Mouse (Mus musculus) heart, embryonic 13.5 days (tissue): ENCODE data around the gene Ccdc187. TPM values are rescaled to one million over a fixed set of nuclear protein-coding genes. Genes with fewer than 3 reads are reported as not detected.

Source experiments
- ATAC-seq: fragments of 200-750 bp; cut with Nextera tagmentation; 2 replicates; pipeline ENCODE4 v1.8.0; 2017; ENCODE audit warnings: moderate TSS enrichment; ENCODE audit not compliant: insufficient number of reproducible peaks, low FRiP score, low TSS enrichment; ENCODE audit errors: extremely low read depth
- H3K27ac ChIP-seq: fragments of 300-500 bp; sonication (generic); replicated peaks from 2 replicates; pipeline ENCODE4 v1.5.1; 2015; ENCODE audit warnings: moderate library complexity, mild to moderate bottlenecking, inconsistent platforms
- H3K27me3 ChIP-seq: fragments of 300-500 bp; sonication (generic); replicated peaks from 2 replicates; pipeline ENCODE4 v1.6.1; 2015; ENCODE audit warnings: mild to moderate bottlenecking, inconsistent platforms
- H3K36me3 ChIP-seq: fragments of 300-500 bp; sonication (generic); 2 replicates; pipeline ENCODE4 v1.6.1; 2015; ENCODE audit warnings: mild to moderate bottlenecking, inconsistent platforms
- H3K4me1 ChIP-seq: fragments of 300-500 bp; sonication (generic); 2 replicates; pipeline ENCODE4 v1.6.1; 2015; ENCODE audit warnings: inconsistent platforms
- H3K4me2 ChIP-seq: fragments of 300-500 bp; sonication (generic); 2 replicates; pipeline ENCODE4 v1.6.1; 2015; ENCODE audit warnings: inconsistent platforms, mild to moderate bottlenecking, moderate library complexity
- H3K4me3 ChIP-seq: fragments of 300-500 bp; sonication (generic); 2 replicates; pipeline ENCODE4 v1.5.1; 2015; ENCODE audit warnings: moderate library complexity, mild to moderate bottlenecking, inconsistent platforms
- H3K9ac ChIP-seq: fragments of 300-500 bp; sonication (generic); 2 replicates; pipeline ENCODE4 v1.6.1; 2015; ENCODE audit warnings: inconsistent platforms, mild to moderate bottlenecking, moderate library complexity
- H3K9me3 ChIP-seq: fragments of 300-500 bp; sonication (generic); 2 replicates; pipeline ENCODE4 v1.6.1; 2016; ENCODE audit warnings: inconsistent platforms
- WGBS: fragments of 180-500 bp; shearing (Covaris S2); methylation state at CpG from one replicate; pipeline ENCODE4 v1.1.7; 2015; ENCODE audit warnings: mixed read lengths; 5-methylcytosine and 5-hydroxymethylcytosine counted together
- polyA plus RNA-seq: library from polyadenylated mRNA; unstranded; fragments of >200 nt; fragmentation: Nextera tagmentation; extraction: Ambion mirVana; gene quantifications from 2 replicates; pipeline ENCODE4 v1.2.1, GENCODE M21; 2015

Gene Ccdc187
- polyA plus RNA-seq, 1 experiment from 2014 or later = 0.24 TPM

- Histone ChIP-seq H3K27ac (no peak overlapping the region), H3K27me3 (peaks cover under 1% of the 10 kb centered on the region; the same call in 1 of the 2 replicates), H3K9ac (no peak overlapping the region), H3K4me1 (no peaks in the 10 kb centered on the region), H3K36me3 (no peaks in the 10 kb centered on the region), H3K4me2 (no peak overlapping the region), H3K4me3 (no peak overlapping the region), H3K9me3 (no peaks in the 10 kb centered on the region)
- WGBS = 17% methylated on average over 7 of the region's 7 CpGs
- no peak for ATAC-seq
Observed at GRCm38 (mm10) chr2:26273611-26274010, 20.7 kb downstream of the Ccdc187 start.

- no peak for ATAC-seq
- Histone ChIP-seq H3K4me2 (no peak overlapping the region), H3K36me3 (no peaks in the 10 kb centered on the region), H3K4me1 (no peaks in the 10 kb centered on the region), H3K9ac (no peak overlapping the region), H3K27ac (no peak overlapping the region), H3K4me3 (no peak overlapping the region), H3K27me3 (peaks cover 8% of the 10 kb centered on the region; the same call in 1 of the 2 replicates), H3K9me3 (no peaks in the 10 kb centered on the region)
- WGBS = 51% methylated on average over 3 of the region's 3 CpGs
Observed at GRCm38 (mm10) chr2:26268216-26268615, 26.1 kb downstream of the Ccdc187 start.

- 68% methylated on average over 10 of the region's 10 CpGs for WGBS
Observed at GRCm38 (mm10) chr2:26266066-26266742, 28.2 kb downstream of the Ccdc187 start.

GRCm38 (mm10) chr2:26265095-26265494, 29.3 kb downstream of the Ccdc187 start:
- no peak for ATAC-seq
- H3K27ac ChIP-seq = no peak overlapping the region

More at GRCm38 (mm10) chr2:26266066-26266742, 28.2 kb downstream of the Ccdc187 start:
- no peaks in the 10 kb centered on the region for H3K4me1 ChIP-seq
- H3K9ac ChIP-seq = no peak overlapping the region
- no peak overlapping the region for H3K4me2 ChIP-seq
- H3K4me3 ChIP-seq = no peak overlapping the region
- ATAC-seq = no peak
- H3K36me3 ChIP-seq = no peaks in the 10 kb centered on the region
- H3K9me3 ChIP-seq = no peaks in the 10 kb centered on the region
- H3K27ac ChIP-seq = no peak overlapping the region
- peaks cover 8% of the 10 kb centered on the region; the same call in 1 of the 2 replicates for H3K27me3 ChIP-seq

GRCm38 (mm10) chr2:26264646-26265045, 29.7 kb downstream of the Ccdc187 start:
- WGBS = 68% methylated on average over 4 of the region's 4 CpGs
- no peak overlapping the region for H3K9ac ChIP-seq
- no peak for ATAC-seq

More at GRCm38 (mm10) chr2:26265095-26265494, 29.3 kb downstream of the Ccdc187 start:
- WGBS = 70% methylated on average over 2 of the region's 2 CpGs
- Histone ChIP-seq H3K4me2 (no peak overlapping the region), H3K9ac (no peak overlapping the region), H3K27me3 (peaks cover 8% of the 10 kb centered on the region; the same call in 1 of the 2 replicates), H3K9me3 (no peaks in the 10 kb centered on the region), H3K36me3 (no peaks in the 10 kb centered on the region), H3K4me1 (no peaks in the 10 kb centered on the region), H3K4me3 (no peak overlapping the region)

GRCm38 (mm10) chr2:26257315-26258096, 36.9 kb downstream of the Ccdc187 start:
- Histone ChIP-seq H3K9me3 (no peaks in the 10 kb centered on the region), H3K4me3 (no peak overlapping the region), H3K27ac (no peak overlapping the region), H3K36me3 (no peaks in the 10 kb centered on the region), H3K4me2 (no peak overlapping the region), H3K4me1 (no peaks in the 10 kb centered on the region), H3K9ac (no peak overlapping the region), H3K27me3 (peaks cover 50% of the 10 kb centered on the region)
- ATAC-seq = no peak
- 70% methylated on average over 16 of the region's 16 CpGs for WGBS

More at GRCm38 (mm10) chr2:26264646-26265045, 29.7 kb downstream of the Ccdc187 start:
- H3K27me3 ChIP-seq = peaks cover 8% of the 10 kb centered on the region; the same call in 1 of the 2 replicates
- H3K4me1 ChIP-seq = no peaks in the 10 kb centered on the region
- no peaks in the 10 kb centered on the region for H3K9me3 ChIP-seq
- no peak overlapping the region for H3K4me3 ChIP-seq
- no peaks in the 10 kb centered on the region for H3K36me3 ChIP-seq
- H3K27ac ChIP-seq = no peak overlapping the region
- H3K4me2 ChIP-seq = no peak overlapping the region

GRCm38 (mm10) chr2:26254816-26255215, 39.5 kb downstream of the Ccdc187 start:
- Histone ChIP-seq H3K27ac (no peak overlapping the region), H3K9me3 (no peaks in the 10 kb centered on the region), H3K4me3 (no peak overlapping the region), H3K27me3 (peaks cover 60% of the 10 kb centered on the region), H3K4me2 (no peak overlapping the region), H3K4me1 (no peaks in the 10 kb centered on the region), H3K9ac (no peak overlapping the region), H3K36me3 (no peaks in the 10 kb centered on the region)
- WGBS = 59% methylated on average over 4 of the region's 4 CpGs
- no peak for ATAC-seq

GRCm38 (mm10) chr2:26252514-26253206, 41.7 kb downstream of the Ccdc187 start:
- Histone ChIP-seq H3K4me1 (no peaks in the 10 kb centered on the region), H3K36me3 (no peaks in the 10 kb centered on the region), H3K4me2 (no peak overlapping the region), H3K27ac (no peak overlapping the region), H3K4me3 (no peak overlapping the region), H3K9ac (no peak overlapping the region), H3K27me3 (peaks cover 51% of the 10 kb centered on the region), H3K9me3 (no peaks in the 10 kb centered on the region)
- ATAC-seq = no peak
- WGBS = 54% methylated on average over 8 of the region's 8 CpGs

GRCm38 (mm10) chr2:26247531-26247930, 46.8 kb downstream of the Ccdc187 start:
- no peaks in the 10 kb centered on the region for H3K36me3 ChIP-seq
- no peak overlapping the region for H3K27ac ChIP-seq
- H3K4me1 ChIP-seq = no peaks in the 10 kb centered on the region
- H3K4me3 ChIP-seq = no peak overlapping the region
- WGBS = 47% methylated on average over 3 of the region's 3 CpGs
- no peak overlapping the region for H3K4me2 ChIP-seq
- H3K9ac ChIP-seq = no peak overlapping the region
- no peak for ATAC-seq
- no peaks in the 10 kb centered on the region for H3K9me3 ChIP-seq
- H3K27me3 ChIP-seq = peaks cover 17% of the 10 kb centered on the region; the same call in 1 of the 2 replicates

GRCm38 (mm10) chr2:26240841-26241240, 53.5 kb downstream of the Ccdc187 start:
- Histone ChIP-seq H3K4me2 (no peak overlapping the region), H3K27me3 (no peaks in the 10 kb centered on the region), H3K4me1 (peaks cover 10% of the 10 kb centered on the region), H3K9ac (no peak overlapping the region), H3K36me3 (no peaks in the 10 kb centered on the region), H3K27ac (no peak overlapping the region), H3K4me3 (no peak overlapping the region), H3K9me3 (no peaks in the 10 kb centered on the region)
- 57% methylated on average over 3 of the region's 3 CpGs for WGBS
- ATAC-seq = no peak

GRCm38 (mm10) chr2:26240330-26240729, 54.0 kb downstream of the Ccdc187 start:
- Histone ChIP-seq H3K27me3 (no peaks in the 10 kb centered on the region), H3K27ac (no peak overlapping the region), H3K4me2 (no peak overlapping the region), H3K4me1 (peaks cover 14% of the 10 kb centered on the region), H3K36me3 (no peaks in the 10 kb centered on the region), H3K9me3 (no peaks in the 10 kb centered on the region), H3K4me3 (no peak overlapping the region), H3K9ac (no peak overlapping the region)
- ATAC-seq = no peak
- 64% methylated on average over 9 of the region's 9 CpGs for WGBS
